Mouse (Mus musculus) E14TG2a.4 (cell line): ENCODE measurements around the gene Diexf.

Source experiments
- H3K27me3 ChIP-seq: 2 replicates; pipeline ENCODE4 v1.6.1; 2014; ENCODE audit warnings: low read length, control low read depth; ENCODE audit not compliant: insufficient read depth
- H3K36me3 ChIP-seq: 2 replicates; pipeline ENCODE4 v1.6.1; 2014; ENCODE audit warnings: low read length, control low read depth; ENCODE audit not compliant: insufficient read depth
- H3K4me1 ChIP-seq: replicated peaks from 2 replicates; pipeline ENCODE4 v1.6.1; 2014; ENCODE audit warnings: low read depth, low read length, control low read depth
- H3K4me3 ChIP-seq: replicated peaks from 2 replicates; pipeline ENCODE4 v1.5.1; 2014; ENCODE audit warnings: mild to moderate bottlenecking, low read length
- H3K9me3 ChIP-seq: 2 replicates; pipeline ENCODE4 v1.6.1; 2014; ENCODE audit warnings: low read length, control low read depth
- CTCF ChIP-seq: conservative IDR thresholded peaks from 2 replicates; pipeline ENCODE4 v1.5.1; 2014; ENCODE audit warnings: low read length
- NANOG ChIP-seq: IDR thresholded peaks from 2 replicates; pipeline ENCODE4 v1.6.1; 2014; ENCODE audit warnings: borderline replicate concordance, low read length, mixed read lengths
- POU5F1 ChIP-seq: IDR thresholded peaks from 2 replicates; pipeline ENCODE4 v1.6.1; 2014; ENCODE audit warnings: low read length, borderline replicate concordance

Diexf gene

GRCm38 (mm10) chr1:193060167-193060566 lies 69.9 kb downstream of the Diexf start:
- no peak overlapping the region for H3K4me3 ChIP-seq
- TF ChIP-seq NANOG, result no peak
- no peak for TF ChIP-seq POU5F1
- TF ChIP-seq CTCF, result no peak
- no peaks in the 10 kb centered on the region for H3K36me3 ChIP-seq
- H3K9me3 ChIP-seq, result no peaks in the 10 kb centered on the region
- H3K27me3 ChIP-seq, result no peaks in the 10 kb centered on the region
- no peaks in the 10 kb centered on the region; the same call in 1 of the 2 replicates for H3K4me1 ChIP-seq

DNA sequence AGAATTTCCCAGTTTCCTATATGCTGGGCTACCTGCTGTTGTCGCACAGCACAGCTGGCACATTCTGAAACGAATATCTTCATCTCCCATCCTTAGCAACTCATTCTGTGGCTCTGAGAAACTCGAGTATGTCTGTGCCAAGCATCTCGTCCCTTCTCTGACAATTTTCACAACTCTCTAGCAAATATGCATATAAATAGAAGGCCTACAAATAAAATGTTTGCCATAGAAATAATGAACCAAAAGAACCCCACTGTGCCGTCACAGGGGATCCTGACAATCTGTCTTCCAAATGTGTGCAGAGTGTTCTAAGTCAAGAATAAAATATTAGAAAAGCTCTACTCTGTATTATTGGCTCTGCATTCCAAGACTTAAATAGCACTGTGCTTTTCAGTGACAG lies 70.5 kb downstream of the Diexf start:
- Histone ChIP-seq H3K36me3 (no peaks in the 10 kb centered on the region), H3K27me3 (no peaks in the 10 kb centered on the region), H3K9me3 (no peaks in the 10 kb centered on the region), H3K4me3 (no peak overlapping the region), H3K4me1 (no peaks in the 10 kb centered on the region; the same call in 1 of the 2 replicates)
- TF ChIP-seq NANOG (no peak), CTCF (no peak), POU5F1 (no peak)

GRCm38 (mm10) chr1:193054401-193054800 lies 75.7 kb downstream of the Diexf start:
- no peaks in the 10 kb centered on the region for H3K9me3 ChIP-seq
- H3K27me3 ChIP-seq, result no peaks in the 10 kb centered on the region
- no peak for TF ChIP-seq NANOG
- no peak overlapping the region for H3K4me3 ChIP-seq
- no peaks in the 10 kb centered on the region for H3K36me3 ChIP-seq
- no peaks in the 10 kb centered on the region for H3K4me1 ChIP-seq

DNA sequence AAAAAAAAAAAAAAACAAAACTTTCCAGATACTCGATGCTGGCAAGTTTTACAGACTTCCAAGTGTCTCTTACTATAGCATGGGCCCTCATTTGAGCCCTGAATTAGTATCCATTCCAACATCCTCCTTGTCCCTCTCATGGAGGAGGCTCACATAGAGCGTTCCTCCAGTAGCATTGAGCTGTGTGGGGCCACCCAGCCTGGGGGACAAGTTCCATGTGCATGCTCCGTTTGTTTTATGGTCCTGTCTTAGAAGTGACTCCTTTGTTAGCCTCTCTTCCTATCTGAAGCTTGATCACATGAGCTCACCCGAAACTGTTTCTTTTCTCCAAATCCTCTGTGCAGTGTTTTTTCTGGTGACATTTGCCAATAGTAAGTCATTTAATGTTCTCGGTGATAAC lies 77.0 kb downstream of the Diexf start:
- Histone ChIP-seq H3K4me1 (no peaks in the 10 kb centered on the region), H3K27me3 (no peaks in the 10 kb centered on the region), H3K4me3 (no peak overlapping the region), H3K9me3 (no peaks in the 10 kb centered on the region), H3K36me3 (no peaks in the 10 kb centered on the region)
- no peak for TF ChIP-seq CTCF
- TF ChIP-seq NANOG, result no peak
- no peak for TF ChIP-seq POU5F1

DNA sequence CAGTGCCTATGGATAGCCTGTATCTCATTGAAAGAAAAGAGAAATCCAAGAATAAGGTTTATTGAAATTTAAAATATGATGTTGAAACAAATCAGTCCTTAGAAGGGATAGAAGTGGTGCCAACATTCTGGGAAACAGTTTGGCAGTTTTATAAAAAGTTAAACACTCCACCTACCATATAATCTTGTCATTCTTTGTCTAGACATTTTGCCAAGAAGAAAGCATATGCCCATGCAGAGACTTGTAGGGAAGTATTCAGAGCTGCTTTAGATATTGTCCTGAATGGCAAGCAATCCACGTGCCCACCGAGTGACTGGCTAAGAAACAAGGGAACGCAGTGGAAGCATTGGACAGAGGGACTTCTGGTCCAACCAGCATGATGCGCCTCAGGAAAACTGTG lies 82.5 kb downstream of the Diexf start:
- H3K9me3 ChIP-seq, result no peaks in the 10 kb centered on the region
- TF ChIP-seq CTCF (no peak), NANOG (no peak), POU5F1 (no peak)
- H3K27me3 ChIP-seq, result no peaks in the 10 kb centered on the region
- H3K4me1 ChIP-seq, result no peaks in the 10 kb centered on the region
- H3K4me3 ChIP-seq, result no peak overlapping the region
- H3K36me3 ChIP-seq, result no peaks in the 10 kb centered on the region

DNA sequence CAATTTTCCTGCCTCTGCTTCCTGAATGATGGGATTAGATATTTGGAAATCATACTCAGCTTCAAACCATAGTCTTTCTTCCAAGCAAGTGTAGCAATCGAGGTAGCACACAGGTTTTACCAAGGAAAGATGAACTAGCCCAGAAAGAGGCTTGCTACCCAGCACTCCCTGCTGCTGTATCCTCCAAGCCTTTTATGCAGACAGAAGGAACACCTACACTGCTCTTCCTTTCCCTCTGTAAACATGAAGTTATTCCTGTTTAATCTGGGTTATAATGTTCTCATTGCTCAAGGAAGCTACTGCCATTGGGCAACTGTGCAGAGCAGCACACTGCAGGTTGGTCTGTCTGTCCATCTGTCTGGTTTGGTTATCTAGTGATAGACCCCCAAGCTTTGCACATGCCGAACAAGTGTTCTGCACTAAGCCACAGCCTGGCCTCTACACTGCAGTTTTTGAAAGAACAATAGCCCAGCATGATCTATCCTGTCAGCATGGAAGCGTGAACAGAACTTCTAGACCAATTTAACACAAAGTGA lies 87.2 kb downstream of the Diexf start:
- no peaks in the 10 kb centered on the region for H3K9me3 ChIP-seq
- H3K27me3 ChIP-seq, result no peaks in the 10 kb centered on the region; the same call in 1 of the 2 replicates
- TF ChIP-seq POU5F1, result no peak
- TF ChIP-seq CTCF, result no peak
- H3K36me3 ChIP-seq, result no peaks in the 10 kb centered on the region
- no peak overlapping the region for H3K4me3 ChIP-seq
- H3K4me1 ChIP-seq, result no peaks in the 10 kb centered on the region
